Mouse (Mus musculus) ES-E14 (cell line): ENCODE data around the gene Cela3b.

Source experiments
- CHD2 ChIP-seq: IDR thresholded peaks from 2 replicates; pipeline ENCODE4 v1.6.1; 2014; ENCODE audit warnings: mild to moderate bottlenecking, low read depth, low read length, inconsistent platforms
- HCFC1 ChIP-seq: IDR thresholded peaks from 2 replicates; pipeline ENCODE4 v1.6.1; 2012; ENCODE audit warnings: low read length, inconsistent platforms, borderline replicate concordance; ENCODE audit not compliant: insufficient read depth
- ZNF384 ChIP-seq: IDR thresholded peaks from 2 replicates; pipeline ENCODE4 v1.6.1; 2012; ENCODE audit warnings: low read depth, low read length, inconsistent platforms

GRCm38 (mm10) chr4:137461217-137461616 is 30.9 kb upstream of the Cela3b start:
- TF ChIP-seq ZNF384 (no peak), CHD2 (no peak), HCFC1 (no peak)
